Mouse (Mus musculus): ENCODE results near the gene Cep83.
"Not testable (repeated sequence)": the region's sequence is repeated elsewhere in the genome, so short reads cannot be mapped to it uniquely, and the experiment has no call there.

GRCm38 (mm10) chr10:94728053-94728452 is 39.6 kb downstream of the Cep83 start:
- TF ChIP-seq POLR2A (IDR thresholded peaks at IDR 0.05; ENCODE audit: control insufficient read depth, extremely low read depth, insufficient read depth, low read length, poor library complexity); CTCF (IDR thresholded peaks at IDR 0.05; ENCODE audit: borderline replicate concordance, control insufficient read depth, extremely low read depth, insufficient read depth, low read length, poor library complexity): not testable (repeated sequence)

Measured in thymus, adult 2 months (tissue).